Mouse (Mus musculus): ENCODE data around the gene Ift81. TPM values are rescaled to one million over a fixed set of nuclear protein-coding genes. Genes with fewer than 3 reads are reported as not detected.
A peak's percentile ranks its signal among the peaks of the same experiment; 100 is the strongest.

Gene Ift81
- polyA plus RNA-seq, 1 experiment, result 5.6 TPM

GRCm38 (mm10) chr5:122639986-122640385 is 25.7 kb upstream of the Ift81 start:
- no peak overlapping the region for H3ac ChIP-seq (ENCODE audit: control insufficient read depth, insufficient read length)
- H3K79me2 ChIP-seq (ENCODE audit: control insufficient read depth, insufficient read depth), result no peaks in the 10 kb centered on the region
- TF ChIP-seq MAX (IDR thresholded peaks at IDR 0.05; ENCODE audit: low read depth), result no peak
- TF ChIP-seq POLR2A (IDR thresholded peaks at IDR 0.05; ENCODE audit: insufficient read length, low read depth), result no peak
- no peak for TF ChIP-seq SRF (IDR thresholded peaks at IDR 0.05; ENCODE audit: control insufficient read depth, insufficient read length, low read depth)
- TF ChIP-seq REST (IDR thresholded peaks at IDR 0.05; ENCODE audit: insufficient read depth, insufficient read length), result no peak
- TF ChIP-seq CEBPB (IDR thresholded peaks at IDR 0.05; ENCODE audit: insufficient read depth, poor library complexity, severe bottlenecking), result no peak
- no peak for TF ChIP-seq POLR2AphosphoS2 (IDR thresholded peaks at IDR 0.05; ENCODE audit: insufficient read length, low read depth)
- no peak for TF ChIP-seq TCF3 (IDR thresholded peaks at IDR 0.05; ENCODE audit: insufficient read length, low read depth)
- TF ChIP-seq E2F4 (IDR thresholded peaks at IDR 0.05; ENCODE audit: insufficient read depth), result no peak
- no peak overlapping the region for H3K4me3 ChIP-seq
- H3K27me3 ChIP-seq (ENCODE audit: control insufficient read depth, insufficient read depth, insufficient read length), result no peaks in the 10 kb centered on the region
- H3K36me3 ChIP-seq (ENCODE audit: control insufficient read depth, insufficient read depth), result no peaks in the 10 kb centered on the region
- no peak overlapping the region for H3K4me2 ChIP-seq (ENCODE audit: low read depth)

DNA sequence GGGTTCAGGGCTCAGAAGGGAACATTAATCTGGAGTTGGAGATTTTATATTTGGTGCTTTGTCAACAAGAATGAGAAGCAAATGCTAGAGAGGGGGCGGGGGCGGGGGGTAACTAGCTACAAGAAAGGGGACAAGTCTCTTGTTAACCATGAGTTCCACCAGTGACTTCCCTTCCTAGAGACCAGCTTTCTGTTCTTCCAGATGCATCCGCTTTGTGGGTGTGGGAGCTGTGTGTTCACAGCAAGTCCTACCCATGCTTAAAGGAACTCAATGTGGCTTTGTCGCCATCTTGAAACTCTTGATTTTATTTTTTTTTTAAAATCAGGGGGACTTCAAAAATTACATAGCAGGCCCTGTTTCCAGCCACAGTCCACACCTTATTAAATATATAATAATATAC is 25.2 kb upstream of the Ift81 start:
- Histone ChIP-seq H3K36me3 (ENCODE audit: control insufficient read depth, insufficient read depth) (no peaks in the 10 kb centered on the region), H3K4me2 (ENCODE audit: low read depth) (no peak overlapping the region), H3K79me2 (ENCODE audit: control insufficient read depth, insufficient read depth) (no peaks in the 10 kb centered on the region), H3K27me3 (ENCODE audit: control insufficient read depth, insufficient read depth, insufficient read length) (no peaks in the 10 kb centered on the region), H3K4me3 (no peak overlapping the region), H3ac (ENCODE audit: control insufficient read depth, insufficient read length) (no peak overlapping the region)
- TF ChIP-seq MYOD1 (IDR thresholded peaks at IDR 0.05; ENCODE audit: control insufficient read depth in 1 of 3, insufficient read length in 2 of 3, low read depth in 2 of 3), result no peak
- no peak for TF ChIP-seq REST (IDR thresholded peaks at IDR 0.05; ENCODE audit: insufficient read depth, insufficient read length)
- TF ChIP-seq TCF3 (IDR thresholded peaks at IDR 0.05; ENCODE audit: insufficient read length, low read depth), result no peak
- TF ChIP-seq SRF (IDR thresholded peaks at IDR 0.05; ENCODE audit: control insufficient read depth, insufficient read length, low read depth), result no peak
- no peak for TF ChIP-seq POLR2A (IDR thresholded peaks at IDR 0.05; ENCODE audit: insufficient read length, low read depth)
- no peak for TF ChIP-seq E2F4 (IDR thresholded peaks at IDR 0.05; ENCODE audit: insufficient read depth)
- TF ChIP-seq CEBPB (IDR thresholded peaks at IDR 0.05; ENCODE audit: insufficient read depth, poor library complexity, severe bottlenecking), result no peak
- TF ChIP-seq POLR2AphosphoS2 (IDR thresholded peaks at IDR 0.05; ENCODE audit: insufficient read length, low read depth), result no peak
- TF ChIP-seq TCF12 (IDR thresholded peaks at IDR 0.05; ENCODE audit: insufficient read depth, poor library complexity, severe bottlenecking), result no peak
- no peak for TF ChIP-seq MAX (IDR thresholded peaks at IDR 0.05; ENCODE audit: low read depth)
- no peak for TF ChIP-seq USF1 (IDR thresholded peaks at IDR 0.05; ENCODE audit: low read depth)
- no peak for TF ChIP-seq MYOG (IDR thresholded peaks at IDR 0.05; ENCODE audit: control insufficient read depth in 1 of 3, insufficient read depth in 1 of 3, insufficient read length in 2 of 3, low read depth in 2 of 3)

DNA sequence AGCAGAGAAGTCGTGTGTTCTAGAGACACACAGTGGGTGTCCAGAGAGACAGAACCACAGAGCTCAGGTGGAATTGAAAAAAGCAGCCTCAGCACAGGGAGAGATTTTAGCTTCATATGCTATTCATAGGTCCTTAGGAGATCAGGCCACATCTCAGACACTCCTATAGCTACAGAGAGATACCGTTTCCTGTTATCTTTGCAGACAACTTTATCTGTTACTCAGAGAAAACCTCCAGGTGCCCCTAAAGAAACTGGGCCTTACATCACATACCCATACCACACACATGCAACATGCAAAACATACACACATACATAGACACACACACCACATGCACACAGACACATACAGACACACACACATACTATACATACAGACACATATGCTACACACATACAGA is 24.0 kb upstream of the Ift81 start:
- H3K27me3 ChIP-seq (ENCODE audit: control insufficient read depth, insufficient read depth, insufficient read length), result no peaks in the 10 kb centered on the region
- no peak overlapping the region for H3K4me3 ChIP-seq
- TF ChIP-seq CEBPB (IDR thresholded peaks at IDR 0.05; ENCODE audit: insufficient read depth, poor library complexity, severe bottlenecking) (no peak), USF1 (IDR thresholded peaks at IDR 0.05; ENCODE audit: low read depth) (no peak), TCF3 (IDR thresholded peaks at IDR 0.05; ENCODE audit: insufficient read length, low read depth) (no peak), MYOD1 (IDR thresholded peaks at IDR 0.05; ENCODE audit: control insufficient read depth in 1 of 3, insufficient read length in 2 of 3, low read depth in 2 of 3) (no peak), REST (IDR thresholded peaks at IDR 0.05; ENCODE audit: insufficient read depth, insufficient read length) (no peak), MAX (IDR thresholded peaks at IDR 0.05; ENCODE audit: low read depth) (no peak), POLR2A (IDR thresholded peaks at IDR 0.05; ENCODE audit: insufficient read length, low read depth) (no peak), TCF12 (IDR thresholded peaks at IDR 0.05; ENCODE audit: insufficient read depth, poor library complexity, severe bottlenecking) (no peak), E2F4 (IDR thresholded peaks at IDR 0.05; ENCODE audit: insufficient read depth) (no peak), POLR2AphosphoS2 (IDR thresholded peaks at IDR 0.05; ENCODE audit: insufficient read length, low read depth) (no peak)
- H3ac ChIP-seq (ENCODE audit: control insufficient read depth, insufficient read length), result no peak overlapping the region
- no peak overlapping the region for H3K4me2 ChIP-seq (ENCODE audit: low read depth)
- no peaks in the 10 kb centered on the region for H3K79me2 ChIP-seq (ENCODE audit: control insufficient read depth, insufficient read depth)
- no peaks in the 10 kb centered on the region for H3K36me3 ChIP-seq (ENCODE audit: control insufficient read depth, insufficient read depth)

GRCm38 (mm10) chr5:122636958-122637357 is 22.6 kb upstream of the Ift81 start:
- H3K4me2 ChIP-seq (ENCODE audit: low read depth), result peak overlapping the region; percentile 55
- no peak overlapping the region for H3ac ChIP-seq (ENCODE audit: control insufficient read depth, insufficient read length)
- H3K4me3 ChIP-seq, result no peak overlapping the region
- no peaks in the 10 kb centered on the region for H3K36me3 ChIP-seq (ENCODE audit: control insufficient read depth, insufficient read depth)
- H3K79me2 ChIP-seq (ENCODE audit: control insufficient read depth, insufficient read depth), result no peaks in the 10 kb centered on the region
- no peak for TF ChIP-seq POLR2AphosphoS2 (IDR thresholded peaks at IDR 0.05; ENCODE audit: insufficient read length, low read depth)
- no peak for TF ChIP-seq CEBPB (IDR thresholded peaks at IDR 0.05; ENCODE audit: insufficient read depth, poor library complexity, severe bottlenecking)
- TF ChIP-seq POLR2A (IDR thresholded peaks at IDR 0.05; ENCODE audit: insufficient read length, low read depth), result no peak
- TF ChIP-seq SRF (IDR thresholded peaks at IDR 0.05; ENCODE audit: control insufficient read depth, insufficient read length, low read depth), result no peak
- TF ChIP-seq MAX (IDR thresholded peaks at IDR 0.05; ENCODE audit: low read depth), result no peak
- TF ChIP-seq USF1 (IDR thresholded peaks at IDR 0.05; ENCODE audit: low read depth), result no peak
- no peak for TF ChIP-seq TCF3 (IDR thresholded peaks at IDR 0.05; ENCODE audit: insufficient read length, low read depth)
- TF ChIP-seq E2F4 (IDR thresholded peaks at IDR 0.05; ENCODE audit: insufficient read depth), result no peak
- peak in 2 of 3 experiments; percentile 33 to 75 for TF ChIP-seq MYOD1 (IDR thresholded peaks at IDR 0.05; ENCODE audit: control insufficient read depth in 1 of 3, insufficient read length in 2 of 3, low read depth in 2 of 3)
- no peak for TF ChIP-seq TCF12 (IDR thresholded peaks at IDR 0.05; ENCODE audit: insufficient read depth, poor library complexity, severe bottlenecking)
- peak in 1 of 3 experiments; percentile 29 for TF ChIP-seq MYOG (IDR thresholded peaks at IDR 0.05; ENCODE audit: control insufficient read depth in 1 of 3, insufficient read depth in 1 of 3, insufficient read length in 2 of 3, low read depth in 2 of 3)
- no peak for TF ChIP-seq REST (IDR thresholded peaks at IDR 0.05; ENCODE audit: insufficient read depth, insufficient read length)
- H3K27me3 ChIP-seq (ENCODE audit: control insufficient read depth, insufficient read depth, insufficient read length), result no peaks in the 10 kb centered on the region

GRCm38 (mm10) chr5:122636308-122636707 is 22.0 kb upstream of the Ift81 start:
- Histone ChIP-seq H3K36me3 (ENCODE audit: control insufficient read depth, insufficient read depth) (no peaks in the 10 kb centered on the region), H3K4me3 (no peak overlapping the region), H3ac (ENCODE audit: control insufficient read depth, insufficient read length) (no peak overlapping the region), H3K79me2 (ENCODE audit: control insufficient read depth, insufficient read depth) (no peaks in the 10 kb centered on the region), H3K27me3 (ENCODE audit: control insufficient read depth, insufficient read depth, insufficient read length) (no peaks in the 10 kb centered on the region), H3K4me2 (ENCODE audit: low read depth) (peak overlapping the region; percentile 39)
- TF ChIP-seq USF1 (IDR thresholded peaks at IDR 0.05; ENCODE audit: low read depth) (peak; percentile 25), TCF12 (IDR thresholded peaks at IDR 0.05; ENCODE audit: insufficient read depth, poor library complexity, severe bottlenecking) (no peak), CEBPB (IDR thresholded peaks at IDR 0.05; ENCODE audit: insufficient read depth, poor library complexity, severe bottlenecking) (no peak)
